Comparison of ENCODE assay signal across 23 mouse cellular contexts in genomic region chr7:129974837-129975236, GRCm38 (mm10).
DNase-seq lines count a peak whose midpoint lies in the region; ATAC-seq and TF ChIP-seq lines count a peak whose summit lies in the region.
"Had no signal": no experiment of that assay in that cellular context is flagged by ENCODE, and none has a peak within 500 bp of the region (broad histone marks: within the 10 kb centered on the region; RNA-seq: fewer than 3 reads in every experiment).

No protein-coding gene starts in this region.

- DNase-seq in urinary bladder, postnatal 14 days (ENCODE audit: low spot score) = peak; percentile 39
- DNase-seq in urinary bladder, postnatal 10 days (ENCODE audit: low spot score) = no peak
- DNase-seq in stomach, postnatal 0 days (ENCODE audit: low spot score) = no peak
- DNase-seq in frontal cortex, postnatal 14 days (ENCODE audit: low spot score in 2 of 2) = no peak
- no peak for DNase-seq in cerebellum, adult 11 months
- no peak for DNase-seq in left cerebral cortex, adult 9 months (ENCODE audit: low spot score in 2 of 2)
- DNase-seq: adrenal gland, postnatal 25 days; cerebellum, adult 11-12 months; gastrocnemius, postnatal 10 days; heart, adult 2 months; heart, postnatal 4 days; layer of hippocampus, postnatal 36 days; liver, embryonic 13.5 days; lung, embryonic 14.5 days; lung, postnatal 36 days; thymus, postnatal 36 days had no signal

- WGBS in embryonic facial prominence, embryonic 13.5 days = 67% methylated on average over 11 of the region's 11 CpGs
- 76% methylated on average over 11 of the region's 11 CpGs for WGBS in limb, embryonic 13.5 days
- WGBS in stomach, postnatal 0 days = 72% methylated on average over 11 of the region's 11 CpGs

- H3K4me1 ChIP-seq in embryonic facial prominence, embryonic 13.5 days = peaks cover 29% of the 10 kb centered on the region
- no peaks in the 10 kb centered on the region; the same call in 1 of the 2 replicates for H3K4me1 ChIP-seq in limb, embryonic 13.5 days
- H3K4me1 ChIP-seq in stomach, postnatal 0 days (replicated peaks; ENCODE audit: control insufficient read depth, insufficient read depth) = no peaks in the 10 kb centered on the region
- H3K4me1 ChIP-seq: kidney, embryonic 15.5 days; liver, embryonic 13.5 days had no signal

- ATAC-seq in embryonic facial prominence, embryonic 13.5 days (ENCODE audit: insufficient number of reproducible peaks, insufficient read depth, low FRiP score, low TSS enrichment, low read depth) = no peak
- no peak for ATAC-seq in limb, embryonic 13.5 days (ENCODE audit: low FRiP score, low read depth)
- ATAC-seq in stomach, postnatal 0 days (ENCODE audit: low FRiP score, low TSS enrichment) = no peak
- ATAC-seq: activated CD4-positive, CD25-positive, alpha-beta regulatory T cell, adult 4 months; hindbrain, embryonic 16.5 days; intestine, postnatal 0 days; Patski had no signal

- TF ChIP-seq CTCF in stomach, postnatal 0 days (IDR thresholded peaks at IDR 0.05; ENCODE audit: low read depth) = no peak

- no peak overlapping the region for H3K9ac ChIP-seq in embryonic facial prominence, embryonic 13.5 days
- H3K9ac ChIP-seq in limb, embryonic 13.5 days = no peak overlapping the region
- H3K9ac ChIP-seq in stomach, postnatal 0 days (ENCODE audit: low read length) = no peak overlapping the region
- H3K9ac ChIP-seq: kidney, embryonic 15.5 days; liver, embryonic 13.5 days; lung, embryonic 14.5 days had no signal

- no peak overlapping the region for H3K4me2 ChIP-seq in embryonic facial prominence, embryonic 13.5 days
- no peak overlapping the region for H3K4me2 ChIP-seq in limb, embryonic 13.5 days (replicated peaks)
- H3K4me2 ChIP-seq in stomach, postnatal 0 days (replicated peaks; ENCODE audit: low read depth) = no peak overlapping the region
- H3K4me2 ChIP-seq: kidney, embryonic 15.5 days; liver, embryonic 13.5 days; lung, embryonic 14.5 days had no signal

- no peaks in the 10 kb centered on the region for H3K36me3 ChIP-seq in embryonic facial prominence, embryonic 13.5 days
- no peaks in the 10 kb centered on the region for H3K36me3 ChIP-seq in limb, embryonic 13.5 days
- H3K36me3 ChIP-seq in stomach, postnatal 0 days (ENCODE audit: control insufficient read depth, insufficient read depth, low read length) = no peaks in the 10 kb centered on the region
- H3K36me3 ChIP-seq: kidney, embryonic 15.5 days; liver, embryonic 13.5 days had no signal

- TF ChIP-seq EP300 in stomach, postnatal 0 days (optimal IDR thresholded peaks at IDR 0.05) = no peak

- H3K9me3 ChIP-seq in embryonic facial prominence, embryonic 13.5 days = no peaks in the 10 kb centered on the region
- H3K9me3 ChIP-seq in limb, embryonic 13.5 days = no peaks in the 10 kb centered on the region
- H3K9me3 ChIP-seq in stomach, postnatal 0 days (ENCODE audit: control insufficient read depth, low read length) = no peaks in the 10 kb centered on the region
- H3K9me3 ChIP-seq: kidney, embryonic 15.5 days; liver, embryonic 13.5 days had no signal

- no peaks in the 10 kb centered on the region for H3K27me3 ChIP-seq in embryonic facial prominence, embryonic 13.5 days
- no peaks in the 10 kb centered on the region; the same call in 1 of the 2 replicates for H3K27me3 ChIP-seq in limb, embryonic 13.5 days
- H3K27me3 ChIP-seq in stomach, postnatal 0 days (ENCODE audit: control insufficient read depth, insufficient read depth, low read length) = no peaks in the 10 kb centered on the region
- H3K27me3 ChIP-seq: kidney, embryonic 15.5 days; liver, embryonic 13.5 days; Patski had no signal

- H3K27ac ChIP-seq in embryonic facial prominence, embryonic 13.5 days = peak overlapping the region; percentile 87
- peak overlapping the region; percentile 61; the same call in 1 of the 2 replicates for H3K27ac ChIP-seq in limb, embryonic 13.5 days
- peak overlapping the region; percentile 63 for H3K27ac ChIP-seq in stomach, postnatal 0 days (replicated peaks)
- H3K27ac ChIP-seq: heart, adult 2 months; kidney, embryonic 15.5 days; liver, embryonic 13.5 days had no signal

- H3K4me3 ChIP-seq in embryonic facial prominence, embryonic 13.5 days = no peak overlapping the region
- H3K4me3 ChIP-seq in limb, embryonic 13.5 days = no peak overlapping the region
- H3K4me3 ChIP-seq in stomach, postnatal 0 days (ENCODE audit: low read depth, low read length) = no peak overlapping the region
- H3K4me3 ChIP-seq: heart, adult 2 months; kidney, embryonic 15.5 days; liver, embryonic 13.5 days had no signal
